Mouse (Mus musculus): ENCODE data around the gene Cd52. TPM values are rescaled to one million over a fixed set of nuclear protein-coding genes. Genes with fewer than 3 reads are reported as not detected.

Cd52 gene
- polyA plus RNA-seq, 1 experiment from 2014 or later, result 7.6 TPM

DNA sequence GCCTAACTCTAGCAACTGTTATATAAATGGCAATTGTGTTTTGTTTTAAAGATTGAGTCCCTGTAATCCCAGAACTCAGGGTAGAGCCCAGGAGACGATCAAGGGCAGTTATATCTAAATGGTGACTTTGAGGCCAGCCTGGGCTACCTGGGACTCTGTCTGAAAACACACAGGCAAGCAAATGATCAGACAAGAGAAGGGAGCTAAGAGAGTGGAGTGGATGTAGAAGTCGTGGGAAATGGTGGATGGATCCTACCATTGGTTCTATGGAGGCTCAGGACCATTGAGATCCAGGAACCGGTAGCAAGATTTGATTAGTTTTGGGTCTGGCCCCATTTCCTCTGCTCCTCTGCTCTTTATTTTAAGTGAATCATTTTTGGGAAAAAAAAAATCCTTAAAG is 1.2 kb upstream of the Cd52 start:
- Histone ChIP-seq H3K4me1 (ENCODE audit: insufficient read depth, low read length) (0 out of 2 replicates have a peak, but pooled peaks cover 4% of the 10 kb centered on the region), H3K9ac (replicated peaks; ENCODE audit: low read length) (no peak overlapping the region), H3K27ac (ENCODE audit: low read length) (no peak overlapping the region), H3K27me3 (ENCODE audit: insufficient read depth, low read length) (no peaks in the 10 kb centered on the region), H3K9me3 (ENCODE audit: low read length) (no peaks in the 10 kb centered on the region), H3K4me2 (replicated peaks; ENCODE audit: low read depth, low read length) (no peak overlapping the region), H3K4me3 (ENCODE audit: low read length) (no peak overlapping the region), H3K36me3 (ENCODE audit: insufficient read depth, low read length) (no peaks in the 10 kb centered on the region)
- WGBS, result 79% methylated on average over 3 of the region's 3 CpGs
- no peak for ATAC-seq (ENCODE audit: low FRiP score, low TSS enrichment)

DNA sequence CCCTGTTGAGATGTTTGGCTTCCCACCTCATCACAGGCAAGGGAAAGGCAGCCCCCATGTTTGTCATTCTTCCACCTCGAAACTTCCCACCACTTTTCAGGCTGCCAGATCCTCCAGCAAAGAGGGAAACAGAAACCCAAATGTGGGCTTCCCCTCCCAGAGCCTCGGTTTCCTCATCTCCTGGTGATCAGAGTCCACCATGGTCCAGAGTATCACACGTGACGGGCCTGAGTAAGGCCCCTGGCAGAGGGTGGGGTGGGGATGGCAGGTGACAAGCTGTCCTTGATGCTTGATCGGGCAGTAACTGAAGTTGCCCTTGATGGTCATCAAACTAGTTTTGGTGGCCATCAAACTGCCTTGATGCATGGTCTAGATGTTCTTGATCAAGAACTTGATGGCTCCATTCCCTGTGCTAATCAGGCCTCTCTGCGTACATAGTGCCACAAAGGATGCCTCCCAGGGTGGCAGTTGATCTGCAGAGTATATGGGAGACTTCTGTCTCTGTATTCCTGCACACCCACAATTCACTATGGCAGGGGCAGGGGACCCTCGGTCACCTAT is 798 bp downstream of the Cd52 start:
- H3K9me3 ChIP-seq (ENCODE audit: low read length), result no peaks in the 10 kb centered on the region
- no peaks in the 10 kb centered on the region for H3K27me3 ChIP-seq (ENCODE audit: insufficient read depth, low read length)
- no peaks in the 10 kb centered on the region for H3K36me3 ChIP-seq (ENCODE audit: insufficient read depth, low read length)
- WGBS, result 84% methylated on average over 7 of the region's 7 CpGs
- H3K4me2 ChIP-seq (replicated peaks; ENCODE audit: low read depth, low read length), result no peak overlapping the region
- no peak for ATAC-seq (ENCODE audit: low FRiP score, low TSS enrichment)
- no peak overlapping the region for H3K4me3 ChIP-seq (ENCODE audit: low read length)
- no peak overlapping the region for H3K27ac ChIP-seq (ENCODE audit: low read length)
- 0 out of 2 replicates have a peak, but pooled peaks cover 4% of the 10 kb centered on the region for H3K4me1 ChIP-seq (ENCODE audit: insufficient read depth, low read length)
- H3K9ac ChIP-seq (replicated peaks; ENCODE audit: low read length), result no peak overlapping the region

DNA sequence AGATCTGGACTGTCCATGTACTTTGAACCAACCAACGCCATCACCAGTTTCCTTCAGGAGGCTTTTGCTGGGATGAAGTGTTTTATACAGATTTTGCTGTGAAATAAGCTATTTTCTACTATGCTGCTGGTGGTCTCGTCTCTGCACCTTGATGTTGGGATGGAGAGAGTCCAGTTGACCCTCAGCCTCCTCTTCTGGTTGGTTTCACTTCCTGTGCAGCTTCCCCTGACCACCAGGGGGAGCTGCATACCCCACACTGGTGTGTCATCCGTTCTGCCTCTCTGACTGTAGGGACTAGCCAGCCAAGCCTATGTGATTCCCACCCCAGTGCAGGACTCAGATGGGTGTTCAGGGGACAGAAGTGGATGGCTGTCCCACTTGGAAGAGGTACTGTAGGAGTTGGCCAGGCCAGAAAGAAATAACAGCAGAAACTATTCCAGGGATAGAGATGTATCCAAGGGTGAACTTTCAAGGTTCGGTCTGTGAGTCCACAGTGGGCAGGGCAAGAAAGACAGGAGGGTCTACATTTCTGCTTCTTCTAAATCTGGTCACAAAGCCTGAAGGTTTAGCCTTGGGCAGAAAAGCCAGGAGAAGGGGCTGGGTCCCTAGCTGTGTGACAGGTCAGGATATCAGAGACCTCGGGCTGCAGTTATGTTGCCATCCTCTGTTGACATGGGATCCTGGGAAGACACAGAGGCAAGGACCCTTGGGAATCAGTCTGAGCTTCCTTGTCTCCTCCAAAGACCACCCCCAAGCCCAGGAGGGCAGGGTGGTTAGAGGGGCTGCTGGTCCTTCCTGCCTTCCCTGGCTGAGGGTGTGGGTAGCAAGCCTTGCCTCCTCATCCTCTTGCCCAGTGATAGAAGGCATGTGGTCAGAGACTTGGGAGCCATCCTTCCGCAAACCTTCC is 2.2 kb downstream of the Cd52 start:
- H3K9me3 ChIP-seq (ENCODE audit: low read length), result no peaks in the 10 kb centered on the region
- H3K27ac ChIP-seq (ENCODE audit: low read length), result no peak overlapping the region
- H3K4me2 ChIP-seq (replicated peaks; ENCODE audit: low read depth, low read length), result no peak overlapping the region
- H3K36me3 ChIP-seq (ENCODE audit: insufficient read depth, low read length), result no peaks in the 10 kb centered on the region
- no peak overlapping the region for H3K9ac ChIP-seq (replicated peaks; ENCODE audit: low read length)
- no peak for ATAC-seq (ENCODE audit: low FRiP score, low TSS enrichment)
- no peaks in the 10 kb centered on the region for H3K4me1 ChIP-seq (ENCODE audit: insufficient read depth, low read length)
- no peaks in the 10 kb centered on the region for H3K27me3 ChIP-seq (ENCODE audit: insufficient read depth, low read length)
- H3K4me3 ChIP-seq (ENCODE audit: low read length), result no peak overlapping the region
- WGBS, result 72% methylated on average over 6 of the region's 6 CpGs

- no peaks in the 10 kb centered on the region for H3K36me3 ChIP-seq (ENCODE audit: insufficient read depth, low read length)
- 90% methylated on average over 6 of the region's 6 CpGs for WGBS
- no peaks in the 10 kb centered on the region for H3K4me1 ChIP-seq (ENCODE audit: insufficient read depth, low read length)
- no peaks in the 10 kb centered on the region for H3K27me3 ChIP-seq (ENCODE audit: insufficient read depth, low read length)
- no peaks in the 10 kb centered on the region for H3K9me3 ChIP-seq (ENCODE audit: low read length)
- ATAC-seq (ENCODE audit: low FRiP score, low TSS enrichment), result no peak
- H3K9ac ChIP-seq (replicated peaks; ENCODE audit: low read length), result no peak overlapping the region
- H3K4me2 ChIP-seq (replicated peaks; ENCODE audit: low read depth, low read length), result no peak overlapping the region
- no peak overlapping the region for H3K4me3 ChIP-seq (ENCODE audit: low read length)
- no peak overlapping the region for H3K27ac ChIP-seq (ENCODE audit: low read length)
Observed at GRCm38 (mm10) chr4:134091225-134091529, 3.7 kb downstream of the Cd52 start.

GRCm38 (mm10) chr4:134090521-134091224 is 4.2 kb downstream of the Cd52 start:
- no peak for ATAC-seq (ENCODE audit: low FRiP score, low TSS enrichment)
- Histone ChIP-seq H3K27ac (ENCODE audit: low read length) (no peak overlapping the region), H3K9ac (replicated peaks; ENCODE audit: low read length) (no peak overlapping the region), H3K4me2 (replicated peaks; ENCODE audit: low read depth, low read length) (no peak overlapping the region), H3K36me3 (ENCODE audit: insufficient read depth, low read length) (no peaks in the 10 kb centered on the region), H3K9me3 (ENCODE audit: low read length) (no peaks in the 10 kb centered on the region), H3K4me3 (ENCODE audit: low read length) (no peak overlapping the region), H3K27me3 (ENCODE audit: insufficient read depth, low read length) (no peaks in the 10 kb centered on the region), H3K4me1 (ENCODE audit: insufficient read depth, low read length) (no peaks in the 10 kb centered on the region)
- WGBS, result 79% methylated on average over 16 of the region's 16 CpGs

DNA sequence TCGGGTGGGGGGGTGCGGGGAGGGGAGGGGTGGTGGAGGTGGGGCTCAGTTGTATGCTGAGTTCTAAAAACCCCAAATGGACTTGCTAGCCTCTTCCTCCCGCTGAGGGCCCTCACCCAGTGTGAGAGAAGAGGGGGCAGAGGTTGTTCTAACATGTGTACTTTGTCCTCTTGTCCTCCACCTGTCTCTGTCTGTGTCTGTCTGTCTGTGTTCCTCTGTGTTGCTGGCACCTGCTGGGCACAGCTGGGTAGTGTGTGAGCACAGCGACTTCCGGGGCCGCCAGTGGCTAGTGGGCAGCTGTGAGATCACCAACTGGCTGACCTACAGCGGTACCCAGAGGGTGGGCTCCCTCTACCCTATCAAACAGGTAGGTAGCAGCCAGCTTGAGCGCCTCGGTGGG is 5.9 kb downstream of the Cd52 start:
- Histone ChIP-seq H3K4me2 (replicated peaks; ENCODE audit: low read depth, low read length) (no peak overlapping the region), H3K4me3 (ENCODE audit: low read length) (no peak overlapping the region), H3K27ac (ENCODE audit: low read length) (no peak overlapping the region), H3K9me3 (ENCODE audit: low read length) (peaks cover 5% of the 10 kb centered on the region), H3K36me3 (ENCODE audit: insufficient read depth, low read length) (no peaks in the 10 kb centered on the region), H3K9ac (replicated peaks; ENCODE audit: low read length) (no peak overlapping the region), H3K27me3 (ENCODE audit: insufficient read depth, low read length) (no peaks in the 10 kb centered on the region), H3K4me1 (ENCODE audit: insufficient read depth, low read length) (no peaks in the 10 kb centered on the region)
- WGBS, result 79% methylated on average over 9 of the region's 9 CpGs
- no peak for ATAC-seq (ENCODE audit: low FRiP score, low TSS enrichment)

DNA sequence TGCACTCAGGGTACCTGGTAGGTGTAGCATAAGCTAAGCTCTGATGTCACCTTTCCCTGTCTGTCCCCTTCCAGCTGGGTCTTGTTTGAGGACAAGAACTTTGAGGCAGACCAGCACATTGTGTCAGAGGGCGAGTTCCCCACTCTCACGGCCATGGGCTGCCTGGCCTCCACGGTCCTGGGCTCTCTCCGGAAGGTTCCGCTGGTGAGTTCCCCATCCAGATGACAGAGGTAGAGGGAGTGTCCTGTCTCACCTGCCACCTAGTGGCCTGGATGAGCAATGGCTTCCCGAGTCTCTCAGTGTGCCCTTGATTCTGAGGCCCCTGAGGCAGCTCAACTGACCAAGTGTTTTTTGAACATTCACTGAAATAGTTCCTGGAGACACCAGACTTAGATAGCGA is 7.5 kb downstream of the Cd52 start:
- Histone ChIP-seq H3K9ac (replicated peaks; ENCODE audit: low read length) (no peak overlapping the region), H3K27me3 (ENCODE audit: insufficient read depth, low read length) (no peaks in the 10 kb centered on the region), H3K9me3 (ENCODE audit: low read length) (peaks cover 5% of the 10 kb centered on the region), H3K4me1 (ENCODE audit: insufficient read depth, low read length) (peaks cover 3% of the 10 kb centered on the region), H3K4me3 (ENCODE audit: low read length) (no peak overlapping the region), H3K36me3 (ENCODE audit: insufficient read depth, low read length) (no peaks in the 10 kb centered on the region), H3K4me2 (replicated peaks; ENCODE audit: low read depth, low read length) (peak overlapping the region; percentile 26; the same call in 1 of the 2 replicates), H3K27ac (ENCODE audit: low read length) (no peak overlapping the region)
- peak; percentile 79; the same call in 1 of the 2 replicates for ATAC-seq (ENCODE audit: low FRiP score, low TSS enrichment)
- WGBS, result 34% methylated on average over 7 of the region's 7 CpGs

DNA sequence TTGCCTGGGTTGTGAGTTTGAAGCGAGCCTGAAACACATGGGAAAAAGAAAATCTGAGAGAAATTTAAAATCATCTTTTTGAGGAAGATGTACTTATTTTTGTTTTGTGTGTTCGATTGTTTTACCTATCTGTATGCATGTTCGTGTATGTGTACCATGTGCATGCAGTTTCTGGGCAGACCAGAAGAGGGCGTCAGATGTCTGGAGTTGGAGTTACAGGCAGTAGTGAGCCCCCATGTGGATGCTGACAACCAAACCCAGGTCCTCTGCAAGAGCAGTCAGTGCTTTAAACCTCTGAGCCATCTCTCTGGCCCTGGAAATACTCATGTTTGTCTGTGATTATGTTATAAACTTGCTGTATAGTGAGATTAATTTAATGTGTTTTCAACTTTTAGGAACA is 9.9 kb downstream of the Cd52 start:
- Histone ChIP-seq H3K36me3 (ENCODE audit: insufficient read depth, low read length) (no peaks in the 10 kb centered on the region), H3K9ac (replicated peaks; ENCODE audit: low read length) (no peak overlapping the region), H3K4me2 (replicated peaks; ENCODE audit: low read depth, low read length) (no peak overlapping the region), H3K4me3 (ENCODE audit: low read length) (no peak overlapping the region), H3K9me3 (ENCODE audit: low read length) (peaks cover 5% of the 10 kb centered on the region), H3K27ac (ENCODE audit: low read length) (no peak overlapping the region), H3K4me1 (ENCODE audit: insufficient read depth, low read length) (peaks cover 10% of the 10 kb centered on the region), H3K27me3 (ENCODE audit: insufficient read depth, low read length) (0 out of 2 replicates have a peak, but pooled peaks cover 7% of the 10 kb centered on the region)
- no peak for ATAC-seq (ENCODE audit: low FRiP score, low TSS enrichment)
- WGBS, result 90% methylated on average over 4 of the region's 4 CpGs

DNA sequence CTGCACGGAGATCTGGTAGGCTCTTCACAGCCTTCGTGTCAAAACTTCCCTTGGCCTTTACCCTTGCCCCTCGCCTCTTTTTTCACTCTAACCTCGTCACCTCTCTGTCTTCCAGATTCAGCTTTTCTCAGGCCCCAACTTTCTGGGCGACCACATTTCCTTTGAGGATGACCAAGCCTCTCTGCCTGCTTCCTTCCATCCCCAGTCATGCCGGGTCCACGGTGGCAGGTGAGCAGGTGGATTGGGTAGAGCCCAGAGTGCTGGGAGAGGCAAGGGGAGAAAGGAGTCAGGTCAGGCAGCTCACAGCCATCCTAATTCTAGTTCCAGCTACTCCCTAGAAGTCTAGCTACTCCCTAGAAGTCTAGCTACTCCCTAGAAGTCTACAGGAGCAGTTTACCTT is 12.4 kb downstream of the Cd52 start:
- Histone ChIP-seq H3K9ac (replicated peaks; ENCODE audit: low read length) (peak overlapping the region; percentile 48; the same call in 1 of the 2 replicates), H3K36me3 (ENCODE audit: insufficient read depth, low read length) (no peaks in the 10 kb centered on the region), H3K27ac (ENCODE audit: low read length) (no peak overlapping the region), H3K4me3 (ENCODE audit: low read length) (peak overlapping the region; percentile 46), H3K9me3 (ENCODE audit: low read length) (peaks cover 5% of the 10 kb centered on the region), H3K27me3 (ENCODE audit: insufficient read depth, low read length) (0 out of 2 replicates have a peak, but pooled peaks cover 7% of the 10 kb centered on the region), H3K4me2 (replicated peaks; ENCODE audit: low read depth, low read length) (peak overlapping the region; percentile 72), H3K4me1 (ENCODE audit: insufficient read depth, low read length) (peaks cover 10% of the 10 kb centered on the region)
- 5% methylated on average over 7 of the region's 7 CpGs for WGBS
- ATAC-seq (ENCODE audit: low FRiP score, low TSS enrichment), result no peak
